Mouse (Mus musculus): Measurements from ENCODE around the gene Fam169b. TPM values are rescaled to one million over a fixed set of nuclear protein-coding genes. Genes with fewer than 3 reads are reported as not detected.
A peak's percentile ranks its signal among the peaks of the same experiment; 100 is the strongest.

Fam169b gene
- total RNA-seq, 2 experiments from 2014 or later: 0.27 to 0.89 TPM

DNA sequence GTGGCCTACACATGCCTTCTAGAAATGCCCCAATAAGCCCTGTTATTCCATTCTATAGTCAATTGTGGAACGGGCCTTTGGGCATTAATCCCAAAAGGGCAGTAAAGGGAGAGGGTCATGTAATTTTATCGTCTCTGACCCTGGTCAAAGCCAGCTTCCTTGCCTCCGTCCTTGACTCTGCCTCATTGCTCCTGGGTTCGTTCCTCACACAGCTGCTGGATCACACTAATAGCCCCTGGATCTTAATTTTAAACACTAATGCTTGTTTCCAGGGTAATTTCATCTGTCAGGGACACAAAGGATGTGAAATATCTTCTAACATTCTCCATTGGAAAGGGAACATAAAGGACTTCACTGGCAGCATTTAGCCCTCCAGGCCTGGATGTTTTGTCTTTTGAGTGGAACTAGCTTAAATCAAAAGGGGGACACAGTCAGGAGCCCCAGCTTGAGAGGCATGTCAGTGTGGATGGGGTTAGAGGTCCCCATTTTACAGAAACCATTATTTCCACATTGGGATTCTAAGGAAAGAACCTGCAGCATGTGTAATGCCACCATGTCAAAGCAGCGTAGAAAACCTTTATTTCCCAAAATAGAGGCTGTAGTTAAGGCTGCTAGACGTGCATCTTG is 122.2 kb downstream of the Fam169b start:
- no peak for DNase-seq (ENCODE audit: low spot score in 2 of 2)

DNA sequence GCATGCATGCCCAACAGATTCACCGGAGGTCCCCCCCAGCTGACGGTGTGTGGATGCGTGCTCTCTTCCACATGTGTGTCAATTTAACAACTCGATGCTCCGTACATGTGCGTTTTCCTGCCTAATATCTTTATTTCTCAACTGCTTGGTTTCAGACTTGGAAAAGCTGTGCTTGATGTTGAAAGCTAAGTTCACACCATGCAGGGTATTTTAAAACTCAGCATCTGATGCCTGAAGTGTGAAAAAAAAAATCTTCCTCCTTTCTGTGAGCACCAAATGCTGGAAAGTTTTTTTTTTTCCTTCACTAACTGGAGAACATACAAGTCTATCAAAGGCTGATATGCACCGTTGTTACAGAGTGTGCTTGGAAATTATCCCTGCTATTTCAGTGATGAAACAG is 126.9 kb downstream of the Fam169b start:
- DNase-seq (ENCODE audit: low spot score in 2 of 2): no peak

DNA sequence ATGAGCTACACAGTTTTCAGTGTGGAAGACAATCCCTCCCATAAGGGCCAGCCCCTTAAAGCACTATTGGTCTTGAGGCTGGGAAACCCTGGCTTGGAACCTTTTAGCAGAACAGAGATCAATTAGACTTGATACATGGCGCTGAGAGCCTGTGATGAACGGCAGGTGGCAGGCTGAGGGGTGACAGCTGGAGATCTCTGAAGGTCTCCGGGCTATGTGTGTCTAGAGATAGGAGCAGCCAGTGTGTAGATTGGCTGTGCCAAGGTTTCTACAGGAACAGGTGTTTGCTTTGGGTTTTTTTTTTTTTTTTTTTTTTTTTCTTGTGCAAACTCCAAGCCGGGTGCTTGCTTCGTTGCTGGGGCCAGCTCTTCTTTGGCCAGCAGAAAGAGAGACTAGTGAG is 135.0 kb downstream of the Fam169b start:
- DNase-seq (ENCODE audit: low spot score in 2 of 2): peak in 1 of 2 experiments; percentile 28

Other genes starting within 250 kb of the Fam169b start
- gene Pgpep1l, start 9.6 kb upstream of the Fam169b start, total RNA-seq (2021): 1 to 10 TPM in 1 of 2 experiments, under 1 TPM in 1; 0.60 to 1.7 TPM

Measured in layer of hippocampus, postnatal 10 days (tissue).